Mouse (Mus musculus) forebrain, embryonic 15.5 days (tissue): ENCODE data around the gene Mtpn. TPM values are rescaled to one million over a fixed set of nuclear protein-coding genes. Genes with fewer than 3 reads are reported as not detected.

ENCODE experiments used
- ATAC-seq: fragments of 200-750 bp; cut with Nextera tagmentation; replicated peaks from 2 replicates; pipeline ENCODE4 v1.8.0; 2017; ENCODE audit warnings: mild to moderate bottlenecking, moderate TSS enrichment, moderate library complexity
- H3K27ac ChIP-seq: fragments of 300-500 bp; sonication (generic); replicated peaks from 2 replicates; pipeline ENCODE4 v1.5.1; 2015; ENCODE audit warnings: mild to moderate bottlenecking, inconsistent platforms
- H3K27me3 ChIP-seq: fragments of 300-500 bp; sonication (generic); 2 replicates; pipeline ENCODE4 v1.6.1; 2015; ENCODE audit warnings: inconsistent platforms
- H3K36me3 ChIP-seq: fragments of 300-500 bp; sonication (generic); 2 replicates; pipeline ENCODE4 v1.6.1; 2015; ENCODE audit warnings: mild to moderate bottlenecking, inconsistent platforms
- H3K4me1 ChIP-seq: fragments of 300-500 bp; sonication (generic); 2 replicates; pipeline ENCODE4 v1.6.1; 2015; ENCODE audit warnings: inconsistent platforms
- H3K4me2 ChIP-seq: fragments of 300-500 bp; sonication (generic); replicated peaks from 2 replicates; pipeline ENCODE4 v1.6.1; 2015; ENCODE audit warnings: mild to moderate bottlenecking, inconsistent platforms
- H3K4me3 ChIP-seq: fragments of 300-500 bp; sonication (generic); 2 replicates; pipeline ENCODE4 v1.5.1; 2015; ENCODE audit warnings: mild to moderate bottlenecking, inconsistent platforms
- H3K9ac ChIP-seq: fragments of 300-500 bp; sonication (generic); replicated peaks from 2 replicates; pipeline ENCODE4 v1.6.1; 2015; ENCODE audit warnings: mild to moderate bottlenecking, inconsistent platforms
- H3K9me3 ChIP-seq: fragments of 300-500 bp; sonication (generic); 2 replicates; pipeline ENCODE4 v1.6.1; 2016; ENCODE audit warnings: inconsistent platforms
- WGBS: fragments of 180-500 bp; shearing (Covaris S2); methylation state at CpG from one replicate; pipeline ENCODE4 v1.1.7; 2015; ENCODE audit warnings: mixed read lengths; 5-methylcytosine and 5-hydroxymethylcytosine counted together
- microRNA-seq: library from miRNA; unstranded; fragments of <30 nt; microRNA quantifications from one replicate; pipeline ENCODE4, GENCODE M21; 2016
- polyA plus RNA-seq: library from polyadenylated mRNA; unstranded; fragments of >200 nt; fragmentation: Nextera tagmentation; extraction: Ambion mirVana; gene quantifications from 2 replicates; pipeline ENCODE4 v1.2.1, GENCODE M21; 2015

Gene Mtpn
- polyA plus RNA-seq, 1 experiment from 2014 or later: 240 TPM

- Histone ChIP-seq H3K4me2 (no peak overlapping the region), H3K9ac (no peak overlapping the region), H3K4me1 (no peaks in the 10 kb centered on the region), H3K36me3 (no peaks in the 10 kb centered on the region), H3K27ac (no peak overlapping the region), H3K27me3 (no peaks in the 10 kb centered on the region), H3K9me3 (no peaks in the 10 kb centered on the region), H3K4me3 (no peak overlapping the region)
- 98% methylated on average over 5 of the region's 5 CpGs for WGBS
- no peak for ATAC-seq
Observed at GRCm38 (mm10) chr6:35499978-35500667, 39.6 kb downstream of the Mtpn start.

GRCm38 (mm10) chr6:35497406-35497805 lies 42.3 kb downstream of the Mtpn start:
- WGBS: 97% methylated on average over 4 of the region's 4 CpGs
- no peak overlapping the region for H3K4me3 ChIP-seq
- H3K4me2 ChIP-seq: no peak overlapping the region
- H3K36me3 ChIP-seq: no peaks in the 10 kb centered on the region
- H3K9ac ChIP-seq: no peak overlapping the region
- no peaks in the 10 kb centered on the region for H3K27me3 ChIP-seq
- no peaks in the 10 kb centered on the region for H3K4me1 ChIP-seq
- no peaks in the 10 kb centered on the region for H3K9me3 ChIP-seq
- no peak overlapping the region for H3K27ac ChIP-seq
- no peak for ATAC-seq

- 87% methylated on average over 6 of the region's 6 CpGs for WGBS
- no peaks in the 10 kb centered on the region for H3K4me1 ChIP-seq
- no peak overlapping the region for H3K4me3 ChIP-seq
- ATAC-seq: no peak
- H3K27ac ChIP-seq: no peak overlapping the region
- no peaks in the 10 kb centered on the region for H3K36me3 ChIP-seq
- H3K4me2 ChIP-seq: no peak overlapping the region
- H3K9me3 ChIP-seq: no peaks in the 10 kb centered on the region
- no peak overlapping the region for H3K9ac ChIP-seq
- H3K27me3 ChIP-seq: no peaks in the 10 kb centered on the region
Observed at GRCm38 (mm10) chr6:35493851-35494250, 45.8 kb downstream of the Mtpn start.

GRCm38 (mm10) chr6:35479651-35480335 lies 59.9 kb downstream of the Mtpn start:
- 33% methylated on average over 5 of the region's 5 CpGs for WGBS
- no peaks in the 10 kb centered on the region for H3K9me3 ChIP-seq
- H3K27me3 ChIP-seq: no peaks in the 10 kb centered on the region
- ATAC-seq: no peak; the same call in 1 of the 2 replicates
- H3K27ac ChIP-seq: no peak overlapping the region
- H3K9ac ChIP-seq: no peak overlapping the region
- H3K36me3 ChIP-seq: no peaks in the 10 kb centered on the region
- H3K4me3 ChIP-seq: no peak overlapping the region
- H3K4me2 ChIP-seq: no peak overlapping the region
- no peaks in the 10 kb centered on the region for H3K4me1 ChIP-seq

- Histone ChIP-seq H3K4me3 (no peak overlapping the region), H3K27ac (no peak overlapping the region), H3K4me1 (no peaks in the 10 kb centered on the region), H3K9me3 (no peaks in the 10 kb centered on the region), H3K36me3 (no peaks in the 10 kb centered on the region), H3K4me2 (no peak overlapping the region), H3K27me3 (no peaks in the 10 kb centered on the region), H3K9ac (no peak overlapping the region)
- WGBS: 94% methylated on average over 1 of the region's 1 CpGs
- no peak for ATAC-seq
Observed at GRCm38 (mm10) chr6:35476830-35477229, 62.9 kb downstream of the Mtpn start.

- no peaks in the 10 kb centered on the region for H3K4me1 ChIP-seq
- no peaks in the 10 kb centered on the region for H3K36me3 ChIP-seq
- H3K9me3 ChIP-seq: no peaks in the 10 kb centered on the region
- H3K27ac ChIP-seq: no peak overlapping the region
- no peak for ATAC-seq
- 73% methylated on average over 5 of the region's 5 CpGs for WGBS
- H3K9ac ChIP-seq: no peak overlapping the region
- no peak overlapping the region for H3K4me3 ChIP-seq
- H3K27me3 ChIP-seq: no peaks in the 10 kb centered on the region
- H3K4me2 ChIP-seq: no peak overlapping the region
Observed at GRCm38 (mm10) chr6:35463450-35464395, 76.0 kb downstream of the Mtpn start.

- no peaks in the 10 kb centered on the region for H3K9me3 ChIP-seq
- no peak overlapping the region for H3K4me2 ChIP-seq
- H3K36me3 ChIP-seq: no peaks in the 10 kb centered on the region
- WGBS: 94% methylated on average over 1 of the region's 1 CpGs
- H3K9ac ChIP-seq: no peak overlapping the region
- no peak overlapping the region for H3K4me3 ChIP-seq
- no peaks in the 10 kb centered on the region for H3K4me1 ChIP-seq
- no peak for ATAC-seq
- no peak overlapping the region for H3K27ac ChIP-seq
- H3K27me3 ChIP-seq: no peaks in the 10 kb centered on the region
Observed at GRCm38 (mm10) chr6:35462484-35462883, 77.2 kb downstream of the Mtpn start.

Small RNA genes within 50 kb of the gene (microRNA-seq; reads per million reads assigned to microRNA genes)
- gene Gm23053: not detected

Other genes with a start within 250 kb of the Mtpn start
- 3.1 and 3.7 TPM in 2 replicates for gene Slc13a4, start 231.8 kb downstream of the Mtpn start, polyA plus RNA-seq
- 0.34 and 0.56 TPM in 2 replicates for gene Fam180a, start 213.7 kb downstream of the Mtpn start, polyA plus RNA-seq